Mouse (Mus musculus) hindbrain, embryonic 14.5 days (tissue): ENCODE measurements around the gene Dnaja3. TPM values are rescaled to one million over a fixed set of nuclear protein-coding genes. Genes with fewer than 3 reads are reported as not detected.
A peak's percentile ranks its signal among the peaks of the same experiment; 100 is the strongest.

Experiments used
- ATAC-seq: fragments of 200-750 bp; cut with Nextera tagmentation; 2 replicates; pipeline ENCODE4 v1.8.0; 2017; ENCODE audit warnings: moderate number of reproducible peaks, mild to moderate bottlenecking, moderate TSS enrichment, moderate library complexity; ENCODE audit not compliant: low FRiP score
- DNase-seq: peaks from one replicate; pipeline ENCODE4 v3.0.0-alpha.2; 2015; ENCODE audit warnings: low spot score
- H3K27ac ChIP-seq: fragments of 300-500 bp; sonication (generic); 2 replicates; pipeline ENCODE4 v1.5.1; 2014; ENCODE audit warnings: mild to moderate bottlenecking, moderate library complexity
- H3K27me3 ChIP-seq: fragments of 300-500 bp; sonication (generic); 2 replicates; pipeline ENCODE4 v1.6.1; 2014; ENCODE audit warnings: mild to moderate bottlenecking, low read length, mixed read lengths; ENCODE audit not compliant: control insufficient read depth, insufficient read depth
- H3K36me3 ChIP-seq: fragments of 300-500 bp; sonication (generic); replicated peaks from 2 replicates; pipeline ENCODE4 v1.6.1; 2014; ENCODE audit not compliant: control insufficient read depth, insufficient read depth
- H3K4me1 ChIP-seq: fragments of 300-500 bp; sonication (generic); replicated peaks from 2 replicates; pipeline ENCODE4 v1.6.1; 2014; ENCODE audit warnings: antibody characterized with exemption, low read length, mixed read lengths; ENCODE audit not compliant: control insufficient read depth, insufficient read depth
- H3K4me2 ChIP-seq: fragments of 300-500 bp; sonication (generic); replicated peaks from 2 replicates; pipeline ENCODE4 v1.6.1; 2014; ENCODE audit warnings: mild to moderate bottlenecking, moderate library complexity
- H3K4me3 ChIP-seq: fragments of 300-500 bp; sonication (generic); replicated peaks from 2 replicates; pipeline ENCODE4 v1.5.1; 2014; ENCODE audit warnings: mild to moderate bottlenecking, low read length
- H3K9ac ChIP-seq: fragments of 300-500 bp; sonication (generic); 2 replicates; pipeline ENCODE4 v1.6.1; 2014
- H3K9me3 ChIP-seq: fragments of 300-500 bp; sonication (generic); 2 replicates; pipeline ENCODE4 v1.6.1; 2016; ENCODE audit warnings: low read length; ENCODE audit not compliant: control insufficient read depth
- WGBS: fragments of 180-500 bp; shearing (Covaris S2); extraction: QIAGEN DNeasy Blood & Tissue Kit; methylation state at CpG from one replicate; pipeline ENCODE4 v1.1.7; 2014; 5-methylcytosine and 5-hydroxymethylcytosine counted together
- polyA plus RNA-seq: library from polyadenylated mRNA; unstranded; fragments of >200 nt; fragmentation: Nextera tagmentation; extraction: Ambion mirVana; gene quantifications from 2 replicates; pipeline ENCODE4 v1.2.1, GENCODE M21; 2014

Gene Dnaja3
- polyA plus RNA-seq, 1 experiment from 2014 or later: 54.6 TPM

DNA sequence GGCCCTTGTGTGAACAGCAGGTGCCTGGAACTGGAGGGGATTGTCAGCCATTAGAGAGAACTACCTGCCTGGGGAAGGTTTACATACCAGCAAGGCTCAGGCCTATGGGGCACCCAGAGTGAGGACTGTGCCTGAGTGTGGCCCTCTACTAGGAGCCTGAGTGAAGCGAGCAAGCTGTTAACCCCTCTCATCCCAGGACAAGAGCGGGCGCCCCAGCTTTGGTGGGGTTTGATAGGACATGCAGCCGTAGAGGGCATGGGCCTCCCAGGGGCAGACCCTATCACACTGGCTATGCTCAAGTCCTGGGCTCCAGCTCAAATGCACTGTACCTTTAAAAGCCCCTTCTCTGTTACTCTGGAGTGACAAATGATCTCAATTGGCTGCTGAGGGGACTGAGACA, 7.0 kb downstream of the Dnaja3 start:
- Histone ChIP-seq H3K36me3 (peaks cover 25% of the 10 kb centered on the region; the same call in 1 of the 2 replicates), H3K4me1 (peaks cover 24% of the 10 kb centered on the region), H3K27ac (peak overlapping the region; percentile 0; the same call in 1 of the 2 replicates), H3K4me2 (no peak overlapping the region), H3K4me3 (no peak overlapping the region), H3K9ac (no peak overlapping the region), H3K9me3 (no peaks in the 10 kb centered on the region), H3K27me3 (no peaks in the 10 kb centered on the region)
- ATAC-seq (no peak), DNase-seq (no peak)
- WGBS: 78% methylated on average over 4 of the region's 4 CpGs

DNA sequence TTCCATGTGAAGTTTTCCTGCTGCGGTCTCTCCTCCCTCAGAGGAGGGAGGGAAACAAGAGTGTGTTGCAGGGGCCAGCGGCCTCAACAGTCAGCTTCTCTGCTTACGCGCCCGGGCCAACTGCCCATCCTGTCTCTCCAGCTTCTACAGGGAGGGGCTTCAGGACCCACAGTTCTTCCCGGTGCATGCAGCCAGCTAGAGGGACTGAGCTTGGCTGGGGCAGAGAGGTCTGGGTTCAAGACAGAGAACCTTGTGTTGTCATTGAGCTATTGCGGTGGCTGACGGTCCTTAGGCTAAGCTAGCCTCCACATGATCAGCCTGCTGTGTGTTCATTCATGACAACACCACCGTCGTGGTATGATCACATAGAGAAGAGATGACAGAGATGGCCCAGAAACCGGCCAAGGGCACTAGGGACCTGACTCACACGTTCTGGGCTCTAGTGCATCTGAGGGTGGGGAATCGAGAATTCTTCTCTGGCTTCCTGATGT, 7.9 kb downstream of the Dnaja3 start:
- H3K4me1 ChIP-seq: peaks cover 20% of the 10 kb centered on the region
- DNase-seq: no peak
- H3K4me3 ChIP-seq: no peak overlapping the region
- no peak overlapping the region for H3K4me2 ChIP-seq
- H3K9ac ChIP-seq: no peak overlapping the region
- H3K36me3 ChIP-seq: peaks cover 31% of the 10 kb centered on the region; the same call in 1 of the 2 replicates
- H3K27ac ChIP-seq: no peak overlapping the region
- 70% methylated on average over 13 of the region's 13 CpGs for WGBS
- no peak for ATAC-seq
- no peaks in the 10 kb centered on the region for H3K27me3 ChIP-seq
- H3K9me3 ChIP-seq: no peaks in the 10 kb centered on the region

DNA sequence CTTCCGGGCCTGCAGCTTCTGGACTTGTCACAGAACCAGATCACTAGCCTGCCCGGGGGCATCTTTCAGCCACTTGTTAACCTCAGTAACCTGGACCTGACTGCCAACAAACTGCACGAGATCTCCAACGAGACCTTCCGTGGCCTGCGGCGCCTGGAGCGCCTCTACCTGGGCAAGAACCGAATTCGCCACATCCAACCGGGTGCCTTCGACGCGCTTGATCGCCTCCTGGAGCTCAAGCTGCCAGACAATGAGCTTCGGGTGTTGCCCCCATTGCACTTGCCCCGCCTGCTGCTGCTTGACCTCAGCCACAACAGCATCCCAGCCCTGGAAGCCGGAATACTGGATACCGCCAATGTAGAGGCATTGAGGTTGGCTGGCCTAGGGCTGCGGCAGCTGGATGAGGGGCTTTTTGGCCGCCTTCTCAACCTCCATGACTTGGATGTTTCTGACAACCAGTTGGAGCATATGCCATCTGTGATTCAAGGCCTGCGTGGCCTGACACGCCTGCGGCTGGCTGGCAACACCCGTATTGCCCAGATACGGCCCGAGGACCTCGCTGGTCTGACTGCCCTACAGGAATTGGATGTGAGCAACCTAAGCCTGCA, 8.7 kb downstream of the Dnaja3 start:
- Histone ChIP-seq H3K4me1 (peaks cover 13% of the 10 kb centered on the region), H3K27me3 (no peaks in the 10 kb centered on the region), H3K36me3 (peaks cover 36% of the 10 kb centered on the region; the same call in 1 of the 2 replicates), H3K9me3 (no peaks in the 10 kb centered on the region), H3K4me3 (no peak overlapping the region), H3K4me2 (no peak overlapping the region), H3K27ac (no peak overlapping the region), H3K9ac (no peak overlapping the region)
- 82% methylated on average over 28 of the region's 28 CpGs for WGBS
- DNase-seq (no peak), ATAC-seq (no peak)

DNA sequence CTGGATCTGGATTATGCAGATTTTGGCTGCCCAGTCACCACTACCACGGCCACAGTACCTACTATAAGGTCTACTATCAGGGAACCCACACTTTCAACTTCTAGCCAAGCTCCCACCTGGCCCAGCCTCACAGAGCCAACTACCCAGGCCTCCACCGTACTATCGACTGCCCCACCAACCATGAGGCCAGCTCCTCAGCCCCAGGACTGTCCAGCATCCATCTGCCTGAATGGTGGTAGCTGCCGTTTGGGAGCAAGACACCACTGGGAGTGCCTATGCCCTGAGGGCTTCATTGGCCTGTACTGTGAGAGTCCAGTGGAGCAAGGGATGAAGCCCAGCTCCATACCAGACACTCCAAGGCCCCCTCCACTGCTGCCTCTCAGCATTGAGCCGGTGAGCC, 9.4 kb downstream of the Dnaja3 start:
- DNase-seq: no peak

DNA sequence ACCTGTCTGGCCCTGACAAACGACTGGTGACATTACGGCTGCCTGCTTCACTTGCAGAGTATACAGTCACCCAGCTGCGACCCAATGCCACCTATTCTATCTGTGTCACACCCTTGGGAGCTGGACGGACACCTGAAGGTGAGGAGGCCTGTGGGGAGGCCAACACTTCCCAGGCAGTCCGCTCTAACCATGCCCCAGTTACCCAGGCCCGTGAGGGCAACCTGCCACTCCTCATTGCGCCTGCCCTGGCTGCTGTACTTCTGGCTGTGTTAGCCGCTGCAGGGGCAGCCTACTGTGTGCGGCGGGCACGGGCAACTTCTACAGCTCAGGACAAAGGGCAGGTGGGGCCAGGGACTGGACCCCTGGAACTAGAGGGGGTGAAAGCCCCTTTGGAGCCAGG, 9.9 kb downstream of the Dnaja3 start:
- H3K27me3 ChIP-seq: no peaks in the 10 kb centered on the region
- no peak overlapping the region for H3K4me3 ChIP-seq
- H3K27ac ChIP-seq: no peak overlapping the region
- H3K4me1 ChIP-seq: peaks cover under 1% of the 10 kb centered on the region; the same call in 1 of the 2 replicates
- no peak overlapping the region for H3K4me2 ChIP-seq
- no peak overlapping the region for H3K9ac ChIP-seq
- no peak for ATAC-seq
- WGBS: 93% methylated on average over 11 of the region's 11 CpGs
- no peak for DNase-seq
- H3K36me3 ChIP-seq: peaks cover 45% of the 10 kb centered on the region; the same call in 1 of the 2 replicates
- no peaks in the 10 kb centered on the region for H3K9me3 ChIP-seq

More for the DNA sequence above, 9.4 kb downstream of the Dnaja3 start:
- H3K36me3 ChIP-seq: peaks cover 41% of the 10 kb centered on the region; the same call in 1 of the 2 replicates
- H3K4me2 ChIP-seq: no peak overlapping the region
- WGBS: 88% methylated on average over 5 of the region's 5 CpGs
- H3K27me3 ChIP-seq: no peaks in the 10 kb centered on the region
- H3K4me3 ChIP-seq: no peak overlapping the region
- peaks cover 6% of the 10 kb centered on the region; the same call in 1 of the 2 replicates for H3K4me1 ChIP-seq
- no peaks in the 10 kb centered on the region for H3K9me3 ChIP-seq
- no peak overlapping the region for H3K27ac ChIP-seq
- no peak overlapping the region for H3K9ac ChIP-seq
- ATAC-seq: no peak

DNA sequence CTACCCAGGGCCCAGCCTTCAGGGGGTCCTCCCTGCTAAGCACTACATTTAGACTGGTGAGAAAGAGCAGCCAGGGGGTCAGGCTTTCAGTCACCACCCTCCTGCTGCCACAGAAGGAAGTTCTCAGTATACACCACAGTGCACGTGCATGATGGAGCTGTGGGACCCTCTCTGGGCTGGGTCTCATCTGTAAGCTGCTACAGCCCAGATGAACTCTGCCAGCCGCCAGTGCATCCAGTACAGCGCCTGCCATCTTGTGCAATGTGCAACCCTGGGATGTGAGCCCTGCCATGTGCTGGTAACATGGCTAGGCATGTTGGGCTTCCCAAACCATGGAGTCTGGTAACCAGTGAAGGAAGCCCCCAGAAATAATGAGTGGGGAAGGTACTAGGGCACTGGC, 10.4 kb downstream of the Dnaja3 start:
- Histone ChIP-seq H3K9ac (no peak overlapping the region), H3K27me3 (no peaks in the 10 kb centered on the region), H3K36me3 (peaks cover 50% of the 10 kb centered on the region; the same call in 1 of the 2 replicates), H3K4me1 (no peaks in the 10 kb centered on the region), H3K4me3 (no peak overlapping the region), H3K4me2 (no peak overlapping the region), H3K9me3 (no peaks in the 10 kb centered on the region), H3K27ac (no peak overlapping the region)
- 94% methylated on average over 3 of the region's 3 CpGs for WGBS
- DNase-seq (no peak), ATAC-seq (no peak)

DNA sequence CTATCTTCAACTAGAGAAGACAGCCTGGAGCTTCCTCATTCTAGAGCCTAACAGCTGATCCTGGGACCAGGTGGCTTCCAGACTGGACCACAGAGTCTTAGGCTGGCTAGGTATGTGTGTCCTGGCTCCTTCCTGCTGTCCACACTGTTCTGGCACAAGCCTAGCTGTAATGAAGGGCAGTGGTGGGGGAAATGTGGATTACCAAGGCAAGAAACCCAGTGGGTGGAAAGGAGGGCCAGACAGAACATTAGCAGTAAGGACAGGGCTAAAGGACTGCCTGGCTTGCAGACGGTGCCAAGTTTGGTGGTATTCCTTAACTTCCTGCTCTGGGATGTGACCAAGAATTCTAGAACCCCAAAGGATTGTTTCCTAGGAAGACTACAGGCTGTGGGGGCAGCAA, 11.3 kb downstream of the Dnaja3 start:
- Histone ChIP-seq H3K9ac (no peak overlapping the region), H3K27ac (no peak overlapping the region), H3K27me3 (no peaks in the 10 kb centered on the region), H3K9me3 (no peaks in the 10 kb centered on the region), H3K36me3 (peaks cover 55% of the 10 kb centered on the region; the same call in 1 of the 2 replicates), H3K4me2 (no peak overlapping the region), H3K4me3 (no peak overlapping the region), H3K4me1 (no peaks in the 10 kb centered on the region)
- WGBS: 92% methylated on average over 1 of the region's 1 CpGs
- DNase-seq (no peak), ATAC-seq (no peak)

DNA sequence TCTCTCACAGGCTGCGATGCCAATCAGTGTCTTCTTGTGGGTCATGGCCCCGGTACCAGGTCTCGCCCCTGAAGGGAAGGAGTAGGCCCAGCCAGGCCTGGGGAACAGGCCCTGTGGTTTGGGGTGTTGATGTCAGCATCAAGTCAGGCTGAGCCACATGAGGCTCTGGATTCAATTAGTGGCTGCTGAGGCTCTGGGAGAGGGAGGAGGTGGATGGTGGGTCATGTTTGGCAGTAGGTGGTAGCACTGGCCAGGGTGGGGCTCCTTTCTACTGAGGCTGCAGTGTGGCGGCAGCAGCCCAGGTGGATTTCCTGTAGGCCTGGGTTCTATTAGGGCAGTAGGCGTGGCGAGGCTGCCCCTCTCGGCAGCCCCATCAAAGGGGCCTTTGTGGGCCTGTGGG, 11.8 kb downstream of the Dnaja3 start:
- no peak for DNase-seq
- no peak for ATAC-seq

DNA sequence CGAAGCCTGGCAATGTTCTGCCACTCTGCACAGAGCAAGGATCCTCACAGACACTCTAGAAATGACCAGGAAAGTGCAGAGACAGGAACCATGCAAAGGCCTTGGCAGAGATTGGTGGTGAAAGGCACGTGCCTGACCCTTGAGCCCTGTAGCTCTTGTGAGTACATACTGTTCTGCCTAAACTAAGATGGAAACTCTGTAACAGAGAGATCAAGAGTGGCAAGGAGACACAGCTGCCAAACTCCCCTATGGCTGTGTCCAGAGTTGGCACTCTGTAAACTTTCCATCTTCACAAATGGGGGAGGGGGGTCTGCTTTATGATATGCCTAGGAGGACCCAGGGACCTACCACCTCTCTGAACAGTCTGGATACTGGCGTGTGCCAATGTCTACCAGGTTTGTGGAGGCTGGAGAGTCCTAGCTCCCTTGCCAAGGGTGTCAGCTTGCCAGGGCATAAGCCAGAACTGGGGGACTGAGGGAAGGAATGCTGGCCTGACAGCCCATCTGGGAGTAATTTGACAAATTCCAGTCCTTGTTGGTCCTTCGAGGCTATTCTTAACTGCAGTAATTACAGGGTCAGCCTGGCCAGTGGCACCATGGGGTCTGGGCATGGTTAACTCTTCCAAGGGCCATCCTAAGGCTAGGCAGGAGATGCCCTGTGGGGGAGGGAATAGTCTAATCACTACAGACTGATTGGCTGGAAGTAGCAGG, 13.1 kb downstream of the Dnaja3 start:
- no peak for ATAC-seq
- Histone ChIP-seq H3K4me3 (no peak overlapping the region), H3K4me2 (no peak overlapping the region), H3K4me1 (no peaks in the 10 kb centered on the region), H3K36me3 (peaks cover 60% of the 10 kb centered on the region), H3K9ac (no peak overlapping the region), H3K27me3 (no peaks in the 10 kb centered on the region), H3K27ac (no peak overlapping the region), H3K9me3 (no peaks in the 10 kb centered on the region)
- DNase-seq: no peak
- 86% methylated on average over 4 of the region's 4 CpGs for WGBS

More for the DNA sequence above, 11.8 kb downstream of the Dnaja3 start:
- H3K4me1 ChIP-seq: no peaks in the 10 kb centered on the region
- H3K27ac ChIP-seq: no peak overlapping the region
- H3K27me3 ChIP-seq: no peaks in the 10 kb centered on the region
- H3K4me3 ChIP-seq: no peak overlapping the region
- no peak overlapping the region for H3K4me2 ChIP-seq
- no peak overlapping the region for H3K9ac ChIP-seq
- H3K9me3 ChIP-seq: no peaks in the 10 kb centered on the region
- WGBS: 75% methylated on average over 7 of the region's 7 CpGs
- peaks cover 59% of the 10 kb centered on the region for H3K36me3 ChIP-seq
